Mouse (Mus musculus) hindbrain, embryonic 12.5 days (tissue): ENCODE measurements around the gene Prcd. TPM values are rescaled to one million over a fixed set of nuclear protein-coding genes. Genes with fewer than 3 reads are reported as not detected.
"Not testable (repeated sequence)": the region's sequence is repeated elsewhere in the genome, so short reads cannot be mapped to it uniquely, and the experiment has no call there.

Experiments used
- ATAC-seq: fragments of 200-750 bp; cut with Nextera tagmentation; 2 replicates; pipeline ENCODE4 v1.8.0; 2017; ENCODE audit warnings: moderate TSS enrichment; ENCODE audit not compliant: low FRiP score
- H3K27ac ChIP-seq: fragments of 300-500 bp; sonication (generic); 2 replicates; pipeline ENCODE4 v1.5.1; 2016; ENCODE audit warnings: mild to moderate bottlenecking
- H3K27me3 ChIP-seq: fragments of 300-500 bp; sonication (generic); 2 replicates; pipeline ENCODE4 v1.6.1; 2016; ENCODE audit warnings: mild to moderate bottlenecking
- H3K36me3 ChIP-seq: fragments of 300-500 bp; sonication (generic); 2 replicates; pipeline ENCODE4 v1.6.1; 2016; ENCODE audit warnings: mild to moderate bottlenecking
- H3K4me1 ChIP-seq: fragments of 300-500 bp; sonication (generic); 2 replicates; pipeline ENCODE4 v1.6.1; 2016
- H3K4me2 ChIP-seq: fragments of 300-500 bp; sonication (generic); replicated peaks from 2 replicates; pipeline ENCODE4 v1.6.1; 2016; ENCODE audit warnings: mild to moderate bottlenecking
- H3K4me3 ChIP-seq: fragments of 300-500 bp; sonication (generic); 2 replicates; pipeline ENCODE4 v1.5.1; 2016; ENCODE audit warnings: mild to moderate bottlenecking
- H3K9ac ChIP-seq: fragments of 300-500 bp; sonication (generic); 2 replicates; pipeline ENCODE4 v1.6.1; 2016; ENCODE audit warnings: mild to moderate bottlenecking, moderate library complexity
- H3K9me3 ChIP-seq: fragments of 300-500 bp; sonication (generic); replicated peaks from 2 replicates; pipeline ENCODE4 v1.6.1; 2016; ENCODE audit warnings: mild to moderate bottlenecking
- WGBS: fragments of 180-500 bp; shearing (Covaris S2); methylation state at CpG from one replicate; pipeline ENCODE4 v1.1.7; 2016; 5-methylcytosine and 5-hydroxymethylcytosine counted together
- polyA plus RNA-seq: library from polyadenylated mRNA; unstranded; fragments of >200 nt; fragmentation: Nextera tagmentation; extraction: Ambion mirVana; gene quantifications from 2 replicates; pipeline ENCODE4 v1.2.1, GENCODE M21; 2016

The Prcd gene
- polyA plus RNA-seq, 1 experiment from 2014 or later: 0.43 TPM

GRCm38 (mm10) chr11:116675429-116675828, 22.1 kb downstream of the Prcd start:
- not testable (repeated sequence) for H3K4me2 ChIP-seq, H3K4me3 ChIP-seq, H3K27ac ChIP-seq, H3K27me3 ChIP-seq, ATAC-seq, H3K9me3 ChIP-seq, H3K9ac ChIP-seq
- 85% methylated on average over 6 of the region's 6 CpGs for WGBS
- Histone ChIP-seq H3K36me3 (peaks cover 60% of the 10 kb centered on the region), H3K4me1 (peaks cover 30% of the 10 kb centered on the region)

GRCm38 (mm10) chr11:116676175-116676976, 23.0 kb downstream of the Prcd start:
- no peak for ATAC-seq

GRCm38 (mm10) chr11:116677711-116678441, 24.5 kb downstream of the Prcd start:
- H3K36me3 ChIP-seq: peaks cover 65% of the 10 kb centered on the region
- H3K4me2 ChIP-seq: no peak overlapping the region
- no peaks in the 10 kb centered on the region for H3K27me3 ChIP-seq
- peaks cover 16% of the 10 kb centered on the region for H3K4me1 ChIP-seq
- no peak overlapping the region for H3K27ac ChIP-seq
- H3K9me3 ChIP-seq: no peaks in the 10 kb centered on the region
- ATAC-seq: no peak
- no peak overlapping the region for H3K9ac ChIP-seq
- 91% methylated on average over 8 of the region's 8 CpGs for WGBS
- no peak overlapping the region for H3K4me3 ChIP-seq

More at GRCm38 (mm10) chr11:116676175-116676976, 23.0 kb downstream of the Prcd start:
- Histone ChIP-seq H3K4me3 (no peak overlapping the region), H3K4me2 (no peak overlapping the region), H3K9me3 (no peaks in the 10 kb centered on the region), H3K9ac (no peak overlapping the region), H3K27ac (no peak overlapping the region), H3K4me1 (peaks cover 23% of the 10 kb centered on the region), H3K27me3 (no peaks in the 10 kb centered on the region), H3K36me3 (peaks cover 60% of the 10 kb centered on the region)
- WGBS: 90% methylated on average over 14 of the region's 14 CpGs

- H3K4me2 ChIP-seq: no peak overlapping the region
- no peak for ATAC-seq
- WGBS: 92% methylated on average over 6 of the region's 6 CpGs
- peaks cover 5% of the 10 kb centered on the region; the same call in 1 of the 2 replicates for H3K4me1 ChIP-seq
- no peaks in the 10 kb centered on the region for H3K9me3 ChIP-seq
- peaks cover 53% of the 10 kb centered on the region for H3K36me3 ChIP-seq
- H3K9ac ChIP-seq: no peak overlapping the region
- H3K27me3 ChIP-seq: no peaks in the 10 kb centered on the region
- H3K27ac ChIP-seq: no peak overlapping the region
- H3K4me3 ChIP-seq: no peak overlapping the region
Measured at GRCm38 (mm10) chr11:116679148-116679547, 25.8 kb downstream of the Prcd start.

GRCm38 (mm10) chr11:116680321-116681091, 27.2 kb downstream of the Prcd start:
- Histone ChIP-seq H3K4me2 (no peak overlapping the region), H3K36me3 (peaks cover 45% of the 10 kb centered on the region), H3K27ac (no peak overlapping the region), H3K9ac (no peak overlapping the region), H3K9me3 (no peaks in the 10 kb centered on the region), H3K4me3 (no peak overlapping the region), H3K27me3 (no peaks in the 10 kb centered on the region), H3K4me1 (no peaks in the 10 kb centered on the region)
- ATAC-seq: no peak
- 79% methylated on average over 24 of the region's 24 CpGs for WGBS

- H3K4me2 ChIP-seq: no peak overlapping the region
- H3K36me3 ChIP-seq: peaks cover 44% of the 10 kb centered on the region
- no peaks in the 10 kb centered on the region for H3K9me3 ChIP-seq
- ATAC-seq: no peak
- no peaks in the 10 kb centered on the region for H3K27me3 ChIP-seq
- no peak overlapping the region for H3K27ac ChIP-seq
- no peaks in the 10 kb centered on the region for H3K4me1 ChIP-seq
- WGBS: 88% methylated on average over 4 of the region's 4 CpGs
- H3K4me3 ChIP-seq: no peak overlapping the region
- no peak overlapping the region for H3K9ac ChIP-seq
Measured at GRCm38 (mm10) chr11:116681147-116681546, 27.8 kb downstream of the Prcd start.

GRCm38 (mm10) chr11:116682501-116683144, 29.3 kb downstream of the Prcd start:
- Histone ChIP-seq H3K9me3 (no peaks in the 10 kb centered on the region), H3K4me1 (0 out of 2 replicates have a peak, but pooled peaks cover 2% of the 10 kb centered on the region), H3K36me3 (peaks cover 30% of the 10 kb centered on the region), H3K27me3 (no peaks in the 10 kb centered on the region), H3K9ac (no peak overlapping the region), H3K4me2 (no peak overlapping the region), H3K27ac (no peak overlapping the region), H3K4me3 (no peak overlapping the region)
- 81% methylated on average over 14 of the region's 14 CpGs for WGBS
- ATAC-seq: no peak

GRCm38 (mm10) chr11:116683777-116684176, 30.4 kb downstream of the Prcd start:
- no peak for ATAC-seq
- 88% methylated on average over 4 of the region's 4 CpGs for WGBS
- Histone ChIP-seq H3K9me3 (no peaks in the 10 kb centered on the region), H3K4me1 (0 out of 2 replicates have a peak, but pooled peaks cover 3% of the 10 kb centered on the region), H3K27me3 (no peaks in the 10 kb centered on the region), H3K36me3 (peaks cover 22% of the 10 kb centered on the region), H3K4me3 (no peak overlapping the region), H3K27ac (no peak overlapping the region), H3K9ac (no peak overlapping the region), H3K4me2 (no peak overlapping the region)

GRCm38 (mm10) chr11:116685729-116686128, 32.4 kb downstream of the Prcd start:
- Histone ChIP-seq H3K9ac (no peak overlapping the region), H3K4me2 (no peak overlapping the region), H3K36me3 (peaks cover 18% of the 10 kb centered on the region; the same call in 1 of the 2 replicates), H3K4me1 (0 out of 2 replicates have a peak, but pooled peaks cover 3% of the 10 kb centered on the region), H3K9me3 (no peaks in the 10 kb centered on the region), H3K27me3 (no peaks in the 10 kb centered on the region), H3K4me3 (no peak overlapping the region), H3K27ac (no peak overlapping the region)
- 74% methylated on average over 9 of the region's 9 CpGs for WGBS
- no peak for ATAC-seq

GRCm38 (mm10) chr11:116687897-116688296, 34.6 kb downstream of the Prcd start:
- H3K27me3 ChIP-seq: peaks cover 4% of the 10 kb centered on the region
- WGBS: 72% methylated on average over 8 of the region's 8 CpGs
- no peak overlapping the region for H3K9ac ChIP-seq
- ATAC-seq: no peak
- H3K36me3 ChIP-seq: peaks cover 11% of the 10 kb centered on the region; the same call in 1 of the 2 replicates
- peak overlapping the region; percentile 35 for H3K27ac ChIP-seq
- no peaks in the 10 kb centered on the region for H3K9me3 ChIP-seq
- no peak overlapping the region for H3K4me3 ChIP-seq
- 0 out of 2 replicates have a peak, but pooled peaks cover 3% of the 10 kb centered on the region for H3K4me1 ChIP-seq
- no peak overlapping the region for H3K4me2 ChIP-seq

- Histone ChIP-seq H3K36me3 (peaks cover 10% of the 10 kb centered on the region; the same call in 1 of the 2 replicates), H3K27me3 (peaks cover 19% of the 10 kb centered on the region), H3K9me3 (no peaks in the 10 kb centered on the region), H3K4me3 (no peak overlapping the region), H3K4me2 (no peak overlapping the region), H3K27ac (no peak overlapping the region), H3K9ac (no peak overlapping the region), H3K4me1 (peaks cover 11% of the 10 kb centered on the region)
- WGBS: 96% methylated on average over 10 of the region's 10 CpGs
- ATAC-seq: no peak
Measured at GRCm38 (mm10) chr11:116689622-116690021, 36.3 kb downstream of the Prcd start.
